Mouse (Mus musculus): ENCODE results near the gene Gm20388.
A peak's percentile ranks its signal among the peaks of the same experiment; 100 is the strongest.
"Not testable (repeated sequence)": the region's sequence is repeated elsewhere in the genome, so short reads cannot be mapped to it uniquely, and the experiment has no call there.

Gene Gm20388

GRCm38 (mm10) chr8:121395316-121395715 is 1484.7 kb downstream of the Gm20388 start:
- DNase-seq (ENCODE audit: low spot score) = no peak

- DNase-seq (ENCODE audit: low spot score) = no peak
These were observed 1485.5 kb downstream of the Gm20388 start for GRCm38 (mm10) chr8:121396151-121396550.

GRCm38 (mm10) chr8:121397201-121397698 is 1486.6 kb downstream of the Gm20388 start:
- no peak for DNase-seq (ENCODE audit: low spot score)

GRCm38 (mm10) chr8:121398081-121398480 is 1487.4 kb downstream of the Gm20388 start:
- no peak for DNase-seq (ENCODE audit: low spot score)

GRCm38 (mm10) chr8:121398724-121399123 is 1488.1 kb downstream of the Gm20388 start:
- no peak for DNase-seq (ENCODE audit: low spot score)

GRCm38 (mm10) chr8:121399173-121399572 is 1488.5 kb downstream of the Gm20388 start:
- DNase-seq (ENCODE audit: low spot score) = no peak

DNA sequence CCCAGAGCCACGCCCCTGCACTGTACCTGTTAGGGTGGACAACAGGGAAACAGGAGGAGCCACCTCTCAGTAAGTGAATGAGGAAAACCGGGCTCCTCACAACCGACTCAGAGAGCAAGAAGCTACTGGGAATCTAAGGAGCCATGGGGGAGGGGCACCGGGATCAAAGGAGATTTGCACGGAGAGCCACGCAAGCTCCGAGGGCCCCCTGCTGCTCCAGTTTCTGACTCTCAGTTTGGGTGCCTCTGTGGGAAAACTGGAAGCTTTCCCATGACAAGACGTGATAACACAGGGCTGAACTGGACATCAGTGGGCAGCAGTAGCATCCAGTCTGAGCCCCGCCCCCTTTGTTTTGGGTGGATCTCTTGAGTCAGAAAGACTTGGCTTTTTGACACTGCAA is 1489.9 kb downstream of the Gm20388 start:
- DNase-seq (ENCODE audit: low spot score) = no peak

DNA sequence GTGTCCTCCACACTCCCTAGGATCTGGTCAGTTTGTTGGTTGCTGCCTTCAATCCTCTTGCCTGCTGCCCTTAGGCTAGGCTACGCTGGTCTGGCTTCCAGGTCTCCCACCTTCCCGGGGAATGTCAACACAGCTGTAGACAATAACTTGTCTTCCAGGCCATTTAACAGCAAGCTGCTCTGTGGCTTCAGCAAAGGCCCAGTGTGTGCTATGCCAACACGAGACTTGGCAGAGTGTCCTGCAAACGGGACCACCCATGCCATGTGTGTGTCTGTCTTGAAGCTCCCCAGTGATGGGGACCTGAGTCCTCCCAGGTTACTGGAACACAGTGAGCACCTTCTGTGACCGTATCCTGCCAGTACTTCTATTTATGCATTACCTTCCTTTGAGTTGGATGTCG is 1493.2 kb downstream of the Gm20388 start:
- no peak for DNase-seq (ENCODE audit: low spot score)

DNA sequence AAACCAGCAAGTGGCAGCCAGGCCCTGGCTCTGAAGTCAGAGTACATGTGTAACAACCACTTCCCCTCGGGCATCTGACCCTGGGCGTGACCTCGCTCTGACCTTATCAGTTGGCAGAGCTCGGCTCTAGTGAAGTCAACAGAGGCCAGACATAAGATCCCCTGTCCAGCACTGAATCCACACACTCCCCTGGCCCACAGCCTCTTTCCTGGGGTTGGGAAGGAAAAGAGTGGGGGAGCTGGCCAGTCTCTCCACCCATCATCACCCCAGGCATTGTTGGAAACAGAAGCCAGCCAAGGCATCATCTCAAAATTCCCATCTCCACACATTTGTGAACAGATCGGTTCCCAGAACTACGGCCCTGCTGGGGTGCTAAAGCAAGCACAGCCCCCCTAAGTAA is 1507.4 kb downstream of the Gm20388 start:
- DNase-seq (ENCODE audit: low spot score) = no peak

GRCm38 (mm10) chr8:121419551-121419950 is 1508.9 kb downstream of the Gm20388 start:
- no peak for DNase-seq (ENCODE audit: low spot score)

DNA sequence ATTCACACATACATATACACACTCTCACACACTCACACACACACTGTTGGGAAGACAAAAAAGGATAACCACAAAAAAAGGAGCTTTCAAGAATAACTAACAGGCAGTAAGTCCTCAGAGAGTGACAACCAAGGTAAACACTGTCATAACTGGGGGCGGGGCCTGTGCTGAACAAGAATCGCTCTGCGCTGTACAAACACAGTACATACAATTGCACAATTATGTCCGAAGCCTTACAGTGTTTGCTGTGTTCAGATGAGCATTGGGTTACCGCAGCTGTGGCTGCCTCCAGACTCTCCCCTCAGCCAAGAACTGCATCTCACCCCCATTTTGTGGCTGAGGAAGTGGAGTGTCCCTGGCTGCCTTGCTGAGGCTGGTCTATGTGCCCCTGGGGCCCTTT is 1510.4 kb downstream of the Gm20388 start:
- no peak for DNase-seq (ENCODE audit: low spot score)

- DNase-seq (ENCODE audit: low spot score) = no peak
These were observed 1513.4 kb downstream of the Gm20388 start for GRCm38 (mm10) chr8:121424080-121424479.

DNA sequence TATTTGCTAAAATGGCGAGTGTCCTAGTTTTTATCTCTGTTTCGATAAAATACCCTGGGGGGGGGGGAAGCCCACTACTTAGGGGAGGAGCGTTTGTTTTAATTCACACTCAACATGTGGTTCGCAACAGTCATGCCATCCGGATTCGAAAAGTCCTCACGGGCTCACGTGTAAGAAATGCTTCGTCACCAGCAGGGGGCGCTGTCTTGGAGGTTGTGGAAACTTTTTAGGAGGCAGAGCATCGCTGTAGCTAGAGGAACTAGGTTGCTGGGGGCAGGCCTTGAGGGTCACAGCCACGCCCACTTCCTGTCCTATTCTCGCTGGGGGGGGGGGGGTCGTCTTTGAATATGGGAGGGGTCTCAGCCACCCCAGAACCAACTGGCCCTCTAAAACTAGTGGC is 1514.0 kb downstream of the Gm20388 start:
- no peak for DNase-seq (ENCODE audit: low spot score)

DNA sequence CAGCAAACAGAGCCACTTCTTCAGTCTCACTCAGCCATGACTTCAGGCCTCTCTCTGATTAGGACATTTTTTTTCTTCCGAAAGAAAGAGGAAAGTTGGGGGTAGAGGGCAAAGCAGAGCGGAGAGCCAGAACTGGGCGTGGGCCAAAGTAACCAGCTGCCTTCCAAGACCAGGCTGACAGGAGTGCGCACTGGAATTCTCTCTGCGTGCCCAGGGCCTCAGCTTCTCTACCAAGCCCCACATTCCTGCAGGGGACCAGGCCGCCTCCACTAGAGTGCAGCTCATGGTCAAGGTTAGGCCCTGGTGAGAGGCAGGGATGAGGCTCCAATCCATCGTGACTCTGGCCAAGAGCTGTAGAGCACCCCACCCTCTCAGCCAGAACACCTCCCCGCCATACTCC is 1520.9 kb downstream of the Gm20388 start:
- DNase-seq (ENCODE audit: low spot score) = no peak

GRCm38 (mm10) chr8:121433466-121433865 is 1522.8 kb downstream of the Gm20388 start:
- DNase-seq (ENCODE audit: low spot score) = peak; percentile 42

DNA sequence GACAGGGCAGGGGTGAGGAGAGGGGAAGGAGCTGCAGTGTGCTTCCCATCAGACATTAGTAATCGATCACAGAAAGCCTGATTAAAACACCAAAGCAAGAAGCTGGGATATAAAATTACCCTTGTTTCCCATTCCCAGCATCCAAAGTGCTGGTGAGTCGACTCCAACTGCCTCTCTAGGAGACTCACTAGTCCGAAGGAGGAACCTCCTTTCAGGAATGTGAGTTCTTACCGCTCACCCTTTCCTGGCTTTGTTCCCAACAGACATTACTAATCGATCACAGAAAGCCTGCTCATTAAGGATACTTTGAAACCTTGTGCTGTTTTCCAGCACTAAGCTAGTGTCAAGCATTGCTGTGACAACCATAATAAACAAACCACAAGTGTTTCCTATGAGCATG is 1526.0 kb downstream of the Gm20388 start:
- peak; percentile 34 for DNase-seq (ENCODE audit: low spot score)

- DNase-seq (ENCODE audit: low spot score) = no peak
These were observed 1526.9 kb downstream of the Gm20388 start for GRCm38 (mm10) chr8:121437506-121437905.

DNA sequence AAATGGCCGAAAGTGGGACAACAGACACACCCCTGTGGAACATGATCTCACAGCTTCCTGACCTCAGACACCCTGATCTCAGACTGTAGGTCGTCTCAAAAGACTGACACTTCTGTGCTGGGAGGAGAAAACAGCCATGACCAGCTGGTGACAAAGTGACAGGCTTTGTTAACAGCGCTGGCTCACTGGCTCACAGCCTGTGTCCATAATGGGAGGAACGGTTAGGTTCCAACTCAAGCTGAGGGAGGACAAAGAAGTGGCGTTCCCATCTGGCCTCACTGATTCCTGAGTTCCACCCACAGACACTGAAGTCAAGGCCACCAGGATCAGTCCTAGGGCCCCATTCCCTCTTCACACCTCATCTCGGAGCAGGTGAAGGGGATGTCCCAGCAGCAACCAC is 1527.5 kb downstream of the Gm20388 start:
- DNase-seq (ENCODE audit: low spot score) = peak; percentile 64

DNA sequence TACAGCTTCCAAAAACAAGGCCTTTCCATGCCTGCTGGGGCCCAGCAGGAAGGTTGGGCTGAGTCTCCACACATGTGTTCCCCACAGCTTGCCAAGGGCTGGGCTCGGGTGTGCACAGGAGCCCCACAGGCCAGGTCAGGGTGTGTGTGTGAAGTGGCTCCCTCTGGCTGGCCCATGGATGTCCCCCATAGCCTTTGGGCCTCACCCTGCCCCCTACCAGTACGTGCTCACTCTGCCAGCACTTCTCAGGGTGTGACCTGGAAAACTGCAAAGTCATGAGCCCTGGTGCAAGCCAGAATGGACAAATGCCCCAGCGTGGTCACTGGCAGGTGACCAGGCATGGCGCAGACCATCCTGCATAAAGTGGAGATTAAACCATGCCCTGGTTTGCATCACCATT is 1528.7 kb downstream of the Gm20388 start:
- no peak for DNase-seq (ENCODE audit: low spot score)

DNA sequence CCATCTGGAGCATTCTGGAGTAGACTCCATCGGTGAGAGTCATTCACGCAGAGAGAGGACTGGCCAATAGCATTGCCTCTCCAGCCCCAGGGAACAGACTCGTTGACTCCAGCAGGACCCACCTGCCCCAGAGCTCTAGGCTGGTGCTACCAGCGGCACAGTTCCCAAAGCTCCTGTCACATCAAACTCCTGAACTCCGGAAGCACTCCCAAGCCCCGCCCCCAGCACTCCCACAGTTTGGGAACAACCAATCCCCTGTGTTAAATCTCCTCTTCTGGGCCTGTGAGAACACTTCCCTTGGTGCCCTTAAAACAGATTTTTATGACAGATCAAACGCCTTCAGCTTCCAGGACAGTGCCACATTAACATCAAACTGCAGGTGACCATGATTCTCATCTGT is 1532.7 kb downstream of the Gm20388 start:
- no peak for DNase-seq (ENCODE audit: low spot score)

DNA sequence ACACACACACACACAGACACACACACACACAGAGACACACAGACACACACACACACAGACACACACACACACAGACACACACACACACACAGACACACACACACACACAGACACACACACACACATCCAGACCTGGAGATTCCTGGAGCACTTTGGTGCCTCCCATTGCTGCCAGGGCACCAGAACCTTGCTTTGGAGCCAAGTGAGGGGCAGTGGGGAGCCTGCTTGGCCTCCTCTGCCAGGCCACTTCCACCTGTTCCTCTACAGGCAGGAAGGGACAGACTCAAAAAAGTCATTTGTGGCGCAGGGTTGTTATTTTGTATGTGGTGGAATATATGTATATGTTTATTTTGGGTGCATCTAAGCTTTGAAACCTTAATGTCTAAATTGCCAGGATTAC is 1533.9 kb downstream of the Gm20388 start:
- not testable (repeated sequence) for DNase-seq (ENCODE audit: low spot score)

- DNase-seq (ENCODE audit: low spot score) = no peak
These were observed 1534.4 kb downstream of the Gm20388 start for GRCm38 (mm10) chr8:121445027-121445471.

- DNase-seq (ENCODE audit: low spot score) = no peak
These were observed 1535.5 kb downstream of the Gm20388 start for GRCm38 (mm10) chr8:121446133-121446532.

- no peak for DNase-seq (ENCODE audit: low spot score)
These were observed 1536.2 kb downstream of the Gm20388 start for GRCm38 (mm10) chr8:121446862-121447261.

GRCm38 (mm10) chr8:121450211-121450610 is 1539.6 kb downstream of the Gm20388 start:
- DNase-seq (ENCODE audit: low spot score) = no peak

Data from retina, embryonic 14.5 days (tissue).